Mouse (Mus musculus) embryonic fibroblast, embryonic 13.5 days (primary cell): ENCODE results near the gene Cnpy1.

ENCODE experiments used
- CTCF ChIP-seq: IDR thresholded peaks from 2 replicates; pipeline ENCODE4 v1.5.1; 2011; ENCODE audit warnings: mild to moderate bottlenecking, control low read depth, low read length, moderate library complexity, borderline replicate concordance; ENCODE audit not compliant: insufficient read depth
- POLR2A ChIP-seq: IDR thresholded peaks from 2 replicates; pipeline ENCODE4 v1.6.1; 2011; ENCODE audit warnings: low read depth, mild to moderate bottlenecking, control low read depth, low read length, moderate library complexity

DNA sequence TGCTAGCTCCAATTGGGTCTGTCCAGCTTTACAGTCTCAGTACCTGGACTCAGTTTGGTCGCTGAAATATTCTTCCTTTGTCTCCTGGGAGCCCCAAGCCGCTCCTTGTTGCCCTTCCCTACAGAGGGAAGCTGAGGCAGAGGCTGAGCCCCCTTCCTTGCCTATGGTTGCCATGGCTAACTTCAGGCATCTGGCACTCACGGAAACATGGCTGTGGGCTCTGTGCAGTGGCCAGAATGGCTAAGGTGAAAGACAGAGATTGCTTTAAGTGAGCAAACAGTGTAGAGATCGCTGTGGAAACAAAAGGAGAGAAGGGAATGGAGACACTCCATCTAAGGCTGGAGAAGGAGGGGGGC is 53.5 kb downstream of the Cnpy1 start:
- TF ChIP-seq POLR2A: no peak
- no peak for TF ChIP-seq CTCF
